Mouse (Mus musculus) stomach, embryonic 15.5 days (tissue): ENCODE measurements around the gene Arsb. TPM values are rescaled to one million over a fixed set of nuclear protein-coding genes. Genes with fewer than 3 reads are reported as not detected.

Experiments used
- ATAC-seq: fragments of 200-750 bp; cut with Nextera tagmentation; 2 replicates; pipeline ENCODE4 v1.8.0; 2017; ENCODE audit warnings: low read depth, moderate number of reproducible peaks, moderate TSS enrichment; ENCODE audit not compliant: insufficient read depth, low FRiP score
- H3K27ac ChIP-seq: fragments of 300-500 bp; sonication (generic); 2 replicates; pipeline ENCODE4 v1.5.1; 2015; ENCODE audit warnings: mild to moderate bottlenecking, inconsistent platforms
- H3K27me3 ChIP-seq: fragments of 300-500 bp; sonication (generic); replicated peaks from 2 replicates; pipeline ENCODE4 v1.6.1; 2015; ENCODE audit warnings: inconsistent platforms
- H3K36me3 ChIP-seq: fragments of 300-500 bp; sonication (generic); 2 replicates; pipeline ENCODE4 v1.6.1; 2015; ENCODE audit warnings: inconsistent platforms
- H3K4me1 ChIP-seq: fragments of 300-500 bp; sonication (generic); 2 replicates; pipeline ENCODE4 v1.6.1; 2015; ENCODE audit warnings: inconsistent platforms
- H3K4me2 ChIP-seq: fragments of 300-500 bp; sonication (generic); 2 replicates; pipeline ENCODE4 v1.6.1; 2015; ENCODE audit warnings: mild to moderate bottlenecking, inconsistent platforms
- H3K4me3 ChIP-seq: fragments of 300-500 bp; sonication (generic); replicated peaks from 2 replicates; pipeline ENCODE4 v1.5.1; 2015; ENCODE audit warnings: inconsistent platforms
- H3K9ac ChIP-seq: fragments of 300-500 bp; sonication (generic); 2 replicates; pipeline ENCODE4 v1.6.1; 2015; ENCODE audit warnings: inconsistent platforms
- H3K9me3 ChIP-seq: fragments of 300-500 bp; sonication (generic); 2 replicates; pipeline ENCODE4 v1.6.1; 2016; ENCODE audit warnings: inconsistent platforms
- WGBS: fragments of 180-500 bp; shearing (Covaris S2); methylation state at CpG from one replicate; pipeline ENCODE4 v1.1.7; 2015; 5-methylcytosine and 5-hydroxymethylcytosine counted together
- polyA plus RNA-seq: library from polyadenylated mRNA; unstranded; fragments of >200 nt; fragmentation: Nextera tagmentation; extraction: Ambion mirVana; gene quantifications from 2 replicates; pipeline ENCODE4 v1.2.1, GENCODE M21; 2015

The Arsb gene
- polyA plus RNA-seq, 1 experiment from 2014 or later: 10.5 TPM

DNA sequence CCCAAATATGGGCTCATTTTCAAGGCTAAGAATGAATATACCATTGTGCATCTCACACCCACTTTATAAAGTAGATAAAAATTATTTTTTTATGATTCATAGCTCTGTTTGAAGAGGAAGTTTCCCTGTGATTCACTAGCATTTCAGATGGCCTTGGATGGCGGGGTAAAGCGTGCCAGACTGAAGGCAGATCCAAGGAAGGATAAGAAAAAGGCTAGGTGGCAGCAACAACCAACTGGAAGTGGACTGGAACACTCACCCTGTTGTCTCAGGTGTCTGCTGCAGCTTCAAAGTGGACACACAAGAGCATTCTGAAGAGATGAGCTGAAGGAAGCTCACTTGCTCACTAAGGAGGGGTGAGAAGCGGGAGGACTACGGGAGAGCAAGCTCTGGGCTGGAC, 181.0 kb downstream of the Arsb start:
- no peaks in the 10 kb centered on the region for H3K27me3 ChIP-seq
- H3K9me3 ChIP-seq: no peaks in the 10 kb centered on the region
- WGBS: 79% methylated on average over 4 of the region's 4 CpGs
- no peaks in the 10 kb centered on the region for H3K36me3 ChIP-seq
- no peak overlapping the region for H3K4me3 ChIP-seq
- ATAC-seq: no peak
- no peak overlapping the region for H3K27ac ChIP-seq
- H3K4me1 ChIP-seq: peaks cover 7% of the 10 kb centered on the region; the same call in 1 of the 2 replicates
- H3K9ac ChIP-seq: no peak overlapping the region
- H3K4me2 ChIP-seq: no peak overlapping the region

DNA sequence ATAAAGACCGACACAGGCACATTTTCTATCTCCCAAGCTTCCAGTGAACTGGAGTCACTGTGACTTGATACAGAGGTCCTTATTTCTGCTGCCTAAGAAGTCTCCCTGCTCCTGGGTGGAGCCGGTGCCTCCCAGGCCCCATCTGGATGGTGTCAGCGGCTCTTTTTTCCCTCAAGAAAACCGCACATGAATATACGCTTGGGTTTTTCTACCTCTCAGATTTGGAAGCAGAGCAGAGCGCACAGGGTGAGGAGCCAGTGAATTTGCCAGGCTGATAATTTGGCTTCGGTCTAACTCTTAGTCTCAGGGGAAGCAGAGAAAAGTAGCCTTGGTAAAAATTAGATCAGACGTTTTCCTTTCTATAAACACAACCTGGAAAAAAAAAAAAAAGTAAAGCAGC, 186.5 kb downstream of the Arsb start:
- no peak overlapping the region for H3K27ac ChIP-seq
- H3K9me3 ChIP-seq: no peaks in the 10 kb centered on the region
- no peaks in the 10 kb centered on the region for H3K36me3 ChIP-seq
- H3K4me2 ChIP-seq: no peak overlapping the region
- no peaks in the 10 kb centered on the region for H3K4me1 ChIP-seq
- no peak overlapping the region for H3K4me3 ChIP-seq
- no peaks in the 10 kb centered on the region for H3K27me3 ChIP-seq
- no peak for ATAC-seq
- WGBS: 68% methylated on average over 8 of the region's 8 CpGs
- no peak overlapping the region for H3K9ac ChIP-seq

DNA sequence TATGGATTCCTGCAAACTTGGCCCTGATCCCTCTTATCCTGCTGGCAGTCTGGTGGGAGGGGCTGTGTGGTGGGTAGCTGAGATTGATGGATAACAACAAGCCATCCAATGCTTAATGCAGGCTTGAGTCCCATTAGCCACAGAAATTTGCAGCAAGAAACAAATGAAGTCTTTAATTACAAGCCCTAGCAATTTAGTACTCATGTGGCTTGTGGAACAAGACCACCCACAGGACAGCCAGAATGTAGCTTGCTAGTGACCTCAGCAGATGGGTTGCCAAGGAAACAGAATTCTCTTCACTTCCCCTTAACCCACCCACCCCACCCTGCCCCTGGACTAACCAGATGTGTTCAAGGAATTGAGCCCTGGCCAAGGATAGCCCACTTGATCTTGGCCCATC, 194.8 kb downstream of the Arsb start:
- H3K27ac ChIP-seq: no peak overlapping the region
- no peak overlapping the region for H3K9ac ChIP-seq
- no peaks in the 10 kb centered on the region for H3K4me1 ChIP-seq
- no peak overlapping the region for H3K4me3 ChIP-seq
- no peak overlapping the region for H3K4me2 ChIP-seq
- H3K36me3 ChIP-seq: no peaks in the 10 kb centered on the region
- no peaks in the 10 kb centered on the region for H3K9me3 ChIP-seq
- no peak for ATAC-seq
- H3K27me3 ChIP-seq: no peaks in the 10 kb centered on the region

GRCm38 (mm10) chr13:93967138-93967537, 195.7 kb downstream of the Arsb start:
- Histone ChIP-seq H3K4me2 (no peak overlapping the region), H3K27ac (no peak overlapping the region), H3K4me3 (no peak overlapping the region), H3K27me3 (no peaks in the 10 kb centered on the region), H3K36me3 (no peaks in the 10 kb centered on the region), H3K9me3 (no peaks in the 10 kb centered on the region), H3K4me1 (no peaks in the 10 kb centered on the region), H3K9ac (no peak overlapping the region)
- no peak for ATAC-seq
- 45% methylated on average over 9 of the region's 9 CpGs for WGBS

DNA sequence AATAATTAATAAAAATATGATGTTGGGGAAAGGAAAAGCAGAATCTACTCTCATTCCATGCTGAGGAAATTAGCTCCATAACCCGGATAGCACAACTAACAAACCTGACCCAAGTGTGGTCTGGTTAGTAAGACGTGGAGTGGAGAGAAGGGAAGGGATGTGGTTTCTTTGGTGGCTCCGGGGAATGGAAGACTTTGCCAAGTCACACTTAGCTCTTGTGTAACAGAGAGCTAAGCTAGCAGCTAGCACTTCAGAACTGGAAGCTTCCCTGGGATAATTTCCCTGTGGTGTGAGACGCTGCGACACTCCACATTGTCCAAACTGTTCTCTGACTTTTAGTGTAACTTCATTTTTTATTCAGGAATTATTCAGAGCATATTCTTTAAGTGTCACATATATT, 198.7 kb downstream of the Arsb start:
- H3K9ac ChIP-seq: no peak overlapping the region
- H3K4me2 ChIP-seq: no peak overlapping the region
- H3K4me3 ChIP-seq: no peak overlapping the region
- H3K36me3 ChIP-seq: no peaks in the 10 kb centered on the region
- no peaks in the 10 kb centered on the region for H3K27me3 ChIP-seq
- no peak for ATAC-seq
- no peaks in the 10 kb centered on the region for H3K4me1 ChIP-seq
- H3K27ac ChIP-seq: no peak overlapping the region
- H3K9me3 ChIP-seq: no peaks in the 10 kb centered on the region
- WGBS: 77% methylated on average over 5 of the region's 5 CpGs

- no peaks in the 10 kb centered on the region for H3K27me3 ChIP-seq
- H3K4me1 ChIP-seq: no peaks in the 10 kb centered on the region
- H3K9me3 ChIP-seq: no peaks in the 10 kb centered on the region
- WGBS: 63% methylated on average over 3 of the region's 3 CpGs
- H3K27ac ChIP-seq: no peak overlapping the region
- no peak overlapping the region for H3K4me3 ChIP-seq
- H3K36me3 ChIP-seq: no peaks in the 10 kb centered on the region
- no peak for ATAC-seq
- no peak overlapping the region for H3K4me2 ChIP-seq
- H3K9ac ChIP-seq: no peak overlapping the region
These were observed 201.0 kb downstream of the Arsb start for GRCm38 (mm10) chr13:93972423-93972822.

- H3K4me2 ChIP-seq: no peak overlapping the region
- H3K27me3 ChIP-seq: no peaks in the 10 kb centered on the region
- H3K4me3 ChIP-seq: no peak overlapping the region
- H3K27ac ChIP-seq: no peak overlapping the region
- H3K9ac ChIP-seq: no peak overlapping the region
- no peaks in the 10 kb centered on the region for H3K36me3 ChIP-seq
- no peaks in the 10 kb centered on the region for H3K4me1 ChIP-seq
- H3K9me3 ChIP-seq: no peaks in the 10 kb centered on the region
- ATAC-seq: no peak
- 62% methylated on average over 5 of the region's 5 CpGs for WGBS
These were observed 204.2 kb downstream of the Arsb start for GRCm38 (mm10) chr13:93975668-93976067.

- Histone ChIP-seq H3K4me2 (no peak overlapping the region), H3K27ac (no peak overlapping the region), H3K4me1 (no peaks in the 10 kb centered on the region), H3K9ac (no peak overlapping the region), H3K27me3 (no peaks in the 10 kb centered on the region), H3K4me3 (no peak overlapping the region), H3K9me3 (no peaks in the 10 kb centered on the region), H3K36me3 (no peaks in the 10 kb centered on the region)
- ATAC-seq: no peak
- 72% methylated on average over 10 of the region's 10 CpGs for WGBS
These were observed 205.6 kb downstream of the Arsb start for GRCm38 (mm10) chr13:93976897-93977530.

DNA sequence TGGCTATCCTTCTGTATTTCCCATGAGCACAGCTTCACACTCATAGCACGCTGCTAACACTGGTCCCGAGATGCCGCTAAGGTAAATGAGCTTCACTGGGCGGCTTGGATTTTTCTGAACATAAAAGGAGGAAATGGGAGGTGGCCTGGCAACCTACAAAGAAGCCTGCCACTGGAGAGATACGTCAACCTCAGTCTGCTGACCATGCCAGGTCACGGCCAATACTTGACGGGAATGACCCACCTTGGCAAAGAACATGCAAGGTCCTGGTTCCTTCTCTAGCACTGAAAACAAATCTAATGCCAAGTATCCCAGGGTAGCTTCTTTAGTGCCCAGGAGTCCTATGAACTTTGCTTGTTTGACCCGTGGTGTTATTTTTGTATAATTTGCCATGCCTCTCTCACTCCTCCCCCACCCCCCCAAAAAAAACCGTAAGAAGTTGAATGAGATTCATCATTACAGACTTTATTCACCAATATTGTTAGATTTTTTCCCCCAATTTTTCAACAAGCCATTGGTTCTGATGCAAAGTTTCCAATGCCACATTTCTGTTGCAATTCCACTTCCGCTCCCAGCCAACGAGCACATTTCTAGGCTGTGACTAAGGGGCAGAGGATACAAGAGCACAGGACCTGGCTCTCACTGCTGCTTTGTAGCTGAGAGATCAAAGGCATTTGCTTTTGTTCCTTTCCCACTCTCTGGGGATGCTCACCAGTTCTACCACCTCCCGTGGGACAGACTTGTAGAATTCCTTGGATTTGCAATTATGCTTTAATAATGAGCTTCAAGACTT, 207.5 kb downstream of the Arsb start:
- H3K4me2 ChIP-seq: no peak overlapping the region
- no peak for ATAC-seq
- 77% methylated on average over 12 of the region's 12 CpGs for WGBS
- H3K4me1 ChIP-seq: no peaks in the 10 kb centered on the region
- no peak overlapping the region for H3K4me3 ChIP-seq
- no peak overlapping the region for H3K9ac ChIP-seq
- H3K9me3 ChIP-seq: no peaks in the 10 kb centered on the region
- H3K36me3 ChIP-seq: no peaks in the 10 kb centered on the region
- H3K27me3 ChIP-seq: no peaks in the 10 kb centered on the region
- H3K27ac ChIP-seq: no peak overlapping the region

GRCm38 (mm10) chr13:93979754-93980153, 208.3 kb downstream of the Arsb start:
- WGBS: 55% methylated on average over 1 of the region's 1 CpGs
- no peak for ATAC-seq
- Histone ChIP-seq H3K4me3 (no peak overlapping the region), H3K4me2 (no peak overlapping the region), H3K9me3 (no peaks in the 10 kb centered on the region), H3K27me3 (no peaks in the 10 kb centered on the region), H3K27ac (no peak overlapping the region), H3K36me3 (no peaks in the 10 kb centered on the region), H3K4me1 (no peaks in the 10 kb centered on the region), H3K9ac (no peak overlapping the region)

GRCm38 (mm10) chr13:93984521-93984920, 213.1 kb downstream of the Arsb start:
- H3K36me3 ChIP-seq: no peaks in the 10 kb centered on the region
- no peaks in the 10 kb centered on the region for H3K9me3 ChIP-seq
- no peaks in the 10 kb centered on the region for H3K4me1 ChIP-seq
- 85% methylated on average over 2 of the region's 2 CpGs for WGBS
- H3K4me3 ChIP-seq: no peak overlapping the region
- H3K9ac ChIP-seq: no peak overlapping the region
- no peak overlapping the region for H3K27ac ChIP-seq
- H3K27me3 ChIP-seq: no peaks in the 10 kb centered on the region
- no peak overlapping the region for H3K4me2 ChIP-seq
- ATAC-seq: no peak

DNA sequence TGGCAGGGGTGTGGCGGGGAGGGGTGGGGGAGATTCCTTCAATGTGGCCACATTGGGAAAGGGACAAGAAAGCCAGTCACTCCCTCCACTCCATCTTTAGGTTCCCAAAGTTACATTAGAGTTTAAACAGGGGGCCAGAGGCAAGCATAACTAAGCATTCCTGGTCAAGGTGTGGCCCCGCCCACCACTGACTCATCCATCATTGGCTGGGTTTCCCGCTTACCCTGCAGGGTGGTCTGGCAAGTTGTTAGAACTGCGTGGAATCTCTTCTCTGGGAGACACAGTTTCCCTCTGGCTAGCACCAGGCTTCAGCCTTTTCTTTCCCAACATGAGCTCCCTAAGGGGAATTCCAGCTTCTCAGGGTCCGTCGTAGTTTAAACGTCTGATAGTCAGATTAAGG, 213.8 kb downstream of the Arsb start:
- no peak overlapping the region for H3K4me3 ChIP-seq
- H3K36me3 ChIP-seq: no peaks in the 10 kb centered on the region
- 69% methylated on average over 7 of the region's 7 CpGs for WGBS
- no peaks in the 10 kb centered on the region for H3K9me3 ChIP-seq
- no peaks in the 10 kb centered on the region for H3K27me3 ChIP-seq
- no peak overlapping the region for H3K4me2 ChIP-seq
- no peak overlapping the region for H3K27ac ChIP-seq
- ATAC-seq: no peak
- H3K4me1 ChIP-seq: no peaks in the 10 kb centered on the region
- no peak overlapping the region for H3K9ac ChIP-seq
